Mouse (Mus musculus) spleen, adult 18-20 months (tissue): Measurements from ENCODE around the gene Drg2.
"Not testable (repeated sequence)": the region's sequence is repeated elsewhere in the genome, so short reads cannot be mapped to it uniquely, and the experiment has no call there.

ENCODE experiments used
- DNase-seq, 2 experiments: peaks; one replicate each; pipeline ENCODE4 v3.0.0; 2022; ENCODE audit warnings: mixed read lengths in 2 of 2

Drg2 gene

GRCm38 (mm10) chr11:60454080-60454744 is at the start of gene Drg2:
Gene Drg2, plus strand, starts transcription at chr11:60454591.
- peak; percentile 73 to 84 for DNase-seq

GRCm38 (mm10) chr11:60406606-60407005 is 47.8 kb upstream of the Drg2 start:
- no peak for DNase-seq

- peak in 1 of 2 experiments; percentile 57 for DNase-seq
These were observed 42.2 kb upstream of the Drg2 start for GRCm38 (mm10) chr11:60412173-60412572.

- no peak for DNase-seq
These were observed 41.5 kb upstream of the Drg2 start for GRCm38 (mm10) chr11:60412921-60413320.

GRCm38 (mm10) chr11:60416590-60416962 is 37.8 kb upstream of the Drg2 start:
- no peak for DNase-seq

- DNase-seq, result peak; percentile 97 to 98
These were observed 37.3 kb upstream of the Drg2 start, which contains the start of gene Gid4 for GRCm38 (mm10) chr11:60416963-60417716. Gene Gid4, plus strand, starts transcription at chr11:60417145.

- no peak for DNase-seq
These were observed 36.5 kb upstream of the Drg2 start, which contains the start of gene Atpaf2 for GRCm38 (mm10) chr11:60417717-60418472. Gene Atpaf2, minus strand, starts transcription at chr11:60418457.

GRCm38 (mm10) chr11:60418473-60418803 is 36.0 kb upstream of the Drg2 start:
- no peak for DNase-seq

- DNase-seq, result no peak
These were observed 32.2 kb upstream of the Drg2 start for GRCm38 (mm10) chr11:60422046-60422668.

GRCm38 (mm10) chr11:60423006-60423405 is 31.4 kb upstream of the Drg2 start:
- DNase-seq, result no peak

GRCm38 (mm10) chr11:60426417-60426816 is 28.0 kb upstream of the Drg2 start:
- no peak for DNase-seq

GRCm38 (mm10) chr11:60427628-60428027 is 26.8 kb upstream of the Drg2 start:
- no peak for DNase-seq

- DNase-seq, result no peak
These were observed 20.9 kb upstream of the Drg2 start for GRCm38 (mm10) chr11:60433501-60433900.

GRCm38 (mm10) chr11:60435133-60435532 is 19.3 kb upstream of the Drg2 start:
- DNase-seq, result no peak

GRCm38 (mm10) chr11:60436618-60437017 is 17.8 kb upstream of the Drg2 start:
- no peak for DNase-seq

GRCm38 (mm10) chr11:60439621-60440020 is 14.8 kb upstream of the Drg2 start:
- not testable (repeated sequence) for DNase-seq

- DNase-seq, result no peak
These were observed 14.2 kb upstream of the Drg2 start for GRCm38 (mm10) chr11:60440176-60440575.

GRCm38 (mm10) chr11:60442896-60443295 is 11.5 kb upstream of the Drg2 start:
- no peak for DNase-seq

- no peak for DNase-seq
These were observed 10.4 kb upstream of the Drg2 start for GRCm38 (mm10) chr11:60444007-60444406.

- DNase-seq, result no peak
These were observed 325 bp downstream of the Drg2 start for GRCm38 (mm10) chr11:60454745-60455087.

GRCm38 (mm10) chr11:60457973-60458372 is 3.6 kb downstream of the Drg2 start:
- DNase-seq, result no peak

GRCm38 (mm10) chr11:60465943-60466380 is 11.6 kb downstream of the Drg2 start:
- peak in 1 of 2 experiments; percentile 39 for DNase-seq

- no peak for DNase-seq
These were observed 14.6 kb downstream of the Drg2 start, which contains the start of gene Myo15 for GRCm38 (mm10) chr11:60469039-60469438. Gene Myo15, plus strand, starts transcription at chr11:60469339.
